Mouse (Mus musculus): Measurements from ENCODE around the gene Sh3rf3.

Gene Sh3rf3

GRCm38 (mm10) chr10:58908451-58908850 lies 95.3 kb downstream of the Sh3rf3 start:
- in situ Hi-C loops (cut with MboI; ENCODE audit: unreplicated experiment in 2 of 2), result no loop called here

- in situ Hi-C loops (cut with MboI; ENCODE audit: unreplicated experiment in 2 of 2), result no loop called here
These were observed 102.4 kb downstream of the Sh3rf3 start for GRCm38 (mm10) chr10:58915301-58916245.

GRCm38 (mm10) chr10:58921643-58922188 lies 108.6 kb downstream of the Sh3rf3 start:
- in situ Hi-C loops (cut with MboI; ENCODE audit: unreplicated experiment in 2 of 2), result no loop called here

GRCm38 (mm10) chr10:58922216-58922829 lies 109.2 kb downstream of the Sh3rf3 start:
- in situ Hi-C loops (cut with MboI; ENCODE audit: unreplicated experiment in 2 of 2), result no loop called here

- in situ Hi-C loops (cut with MboI; ENCODE audit: unreplicated experiment in 2 of 2), result no loop called here
These were observed 109.8 kb downstream of the Sh3rf3 start for GRCm38 (mm10) chr10:58922993-58923392.

GRCm38 (mm10) chr10:58926578-58926977 lies 113.4 kb downstream of the Sh3rf3 start:
- in situ Hi-C loops (cut with MboI; ENCODE audit: unreplicated experiment in 2 of 2), result no loop called here

GRCm38 (mm10) chr10:58928952-58929442 lies 115.8 kb downstream of the Sh3rf3 start:
- in situ Hi-C loops (cut with MboI; ENCODE audit: unreplicated experiment in 2 of 2), result no loop called here

- in situ Hi-C loops (cut with MboI; ENCODE audit: unreplicated experiment in 2 of 2), result no loop called here
These were observed 119.1 kb downstream of the Sh3rf3 start for GRCm38 (mm10) chr10:58932151-58932773.

- in situ Hi-C loops (cut with MboI; ENCODE audit: unreplicated experiment in 2 of 2), result no loop called here
These were observed 122.4 kb downstream of the Sh3rf3 start for GRCm38 (mm10) chr10:58935606-58936005.

GRCm38 (mm10) chr10:58936441-58936860 lies 123.3 kb downstream of the Sh3rf3 start:
- in situ Hi-C loops (cut with MboI; ENCODE audit: unreplicated experiment in 2 of 2), result no loop called here

- in situ Hi-C loops (cut with MboI; ENCODE audit: unreplicated experiment in 2 of 2), result no loop called here
These were observed 124.4 kb downstream of the Sh3rf3 start for GRCm38 (mm10) chr10:58937521-58937920.

- in situ Hi-C loops (cut with MboI; ENCODE audit: unreplicated experiment in 2 of 2), result no loop called here
These were observed 129.7 kb downstream of the Sh3rf3 start for GRCm38 (mm10) chr10:58942819-58943218.

- in situ Hi-C loops (cut with MboI; ENCODE audit: unreplicated experiment in 2 of 2), result no loop called here
These were observed 130.7 kb downstream of the Sh3rf3 start for GRCm38 (mm10) chr10:58943661-58944400.

GRCm38 (mm10) chr10:58944930-58945329 lies 131.8 kb downstream of the Sh3rf3 start:
- in situ Hi-C loops (cut with MboI; ENCODE audit: unreplicated experiment in 2 of 2), result no loop called here

GRCm38 (mm10) chr10:58949770-58950638 lies 136.8 kb downstream of the Sh3rf3 start:
- in situ Hi-C loops (cut with MboI; ENCODE audit: unreplicated experiment in 2 of 2), result no loop called here

GRCm38 (mm10) chr10:58960193-58960592 lies 147.0 kb downstream of the Sh3rf3 start:
- in situ Hi-C loops (cut with MboI; ENCODE audit: unreplicated experiment in 2 of 2), result no loop called here

- in situ Hi-C loops (cut with MboI; ENCODE audit: unreplicated experiment in 2 of 2), result no loop called here
These were observed 155.1 kb downstream of the Sh3rf3 start for GRCm38 (mm10) chr10:58968236-58968635.

GRCm38 (mm10) chr10:58969351-58969750 lies 156.2 kb downstream of the Sh3rf3 start:
- in situ Hi-C loops (cut with MboI; ENCODE audit: unreplicated experiment in 2 of 2), result no loop called here

GRCm38 (mm10) chr10:58972115-58972514 lies 159.0 kb downstream of the Sh3rf3 start:
- in situ Hi-C loops (cut with MboI; ENCODE audit: unreplicated experiment in 2 of 2), result no loop called here

All from v-Abl transformed pro-B cells (cell line).